Mouse (Mus musculus): ENCODE results near the gene Arid4a.
A peak's percentile ranks its signal among the peaks of the same experiment; 100 is the strongest.
"Not testable (repeated sequence)": the region's sequence is repeated elsewhere in the genome, so short reads cannot be mapped to it uniquely, and the experiment has no call there.

Arid4a gene

DNA sequence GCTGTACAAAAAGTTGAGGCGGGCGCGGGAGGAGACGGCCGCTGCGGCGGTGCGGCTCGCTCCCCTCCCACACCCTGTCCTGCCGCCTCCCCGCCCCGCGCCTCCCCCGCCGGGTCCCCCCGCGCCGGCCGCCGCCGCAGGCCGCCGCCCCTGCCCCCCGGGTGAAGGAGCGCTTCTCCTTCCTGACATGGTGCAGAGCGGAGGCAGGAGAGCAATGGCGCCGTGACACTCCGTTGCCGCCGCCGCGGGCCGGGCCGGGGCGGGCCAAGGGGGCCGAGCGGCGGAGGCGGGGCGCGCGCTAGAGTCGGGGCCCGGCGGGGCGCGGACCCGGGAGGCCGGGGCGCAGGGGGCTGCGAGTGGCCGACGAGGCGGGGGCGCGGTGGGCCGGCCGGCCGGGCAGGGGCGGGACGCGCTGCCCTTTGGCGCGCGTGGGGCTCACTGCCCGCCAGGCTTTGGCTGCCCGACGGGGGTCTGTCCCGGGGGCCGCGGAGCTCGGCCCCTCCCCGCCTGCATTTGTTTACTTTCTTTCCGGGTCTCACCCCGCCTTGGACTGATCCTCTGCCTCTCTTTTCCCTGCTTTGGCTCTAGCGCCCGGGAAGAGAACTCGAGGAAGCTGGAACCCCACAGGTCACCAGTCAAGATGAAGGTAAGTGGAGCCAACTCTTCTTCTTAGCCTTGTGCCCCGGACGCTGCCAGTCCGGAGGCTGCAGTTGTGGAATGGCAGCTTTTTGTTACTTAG, 882 bp downstream of the Arid4a start:
- peak; percentile 22 for DNase-seq

DNA sequence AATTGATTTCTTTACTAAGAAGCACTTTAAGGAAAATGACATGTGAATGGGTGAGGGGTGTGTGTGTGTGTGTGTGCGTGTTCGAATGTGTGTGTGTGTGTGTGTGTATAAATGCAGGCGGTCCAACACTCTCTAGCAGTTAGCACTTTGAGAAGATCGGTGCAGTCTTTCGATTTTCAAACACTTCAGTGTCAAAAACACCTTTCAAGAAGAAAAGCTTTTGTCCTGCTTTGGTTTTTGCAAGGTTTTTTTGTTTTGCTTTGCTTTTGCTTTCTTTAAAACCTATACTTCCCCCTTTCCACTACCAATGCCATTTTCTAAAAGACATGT, 1.4 kb downstream of the Arid4a start:
- no peak for DNase-seq

DNA sequence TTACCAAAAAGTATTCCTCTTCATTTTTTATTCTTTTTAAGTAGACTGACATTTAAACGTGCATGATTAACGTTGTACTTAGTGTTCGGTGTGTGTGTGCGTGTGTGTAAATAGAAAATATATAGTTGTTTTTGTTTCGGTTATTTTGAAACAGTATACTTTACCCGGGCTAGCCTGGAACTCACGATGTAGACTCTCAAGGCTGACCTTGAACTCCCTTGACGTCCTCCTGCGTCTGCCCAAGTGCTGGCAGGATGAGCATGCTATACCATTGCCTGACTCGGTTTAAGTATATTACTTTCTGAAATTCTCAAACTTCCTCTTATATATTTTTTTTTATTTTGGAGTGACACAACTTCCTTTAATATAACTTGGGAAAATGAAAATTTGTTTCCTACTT, 2.0 kb downstream of the Arid4a start:
- DNase-seq = no peak

DNA sequence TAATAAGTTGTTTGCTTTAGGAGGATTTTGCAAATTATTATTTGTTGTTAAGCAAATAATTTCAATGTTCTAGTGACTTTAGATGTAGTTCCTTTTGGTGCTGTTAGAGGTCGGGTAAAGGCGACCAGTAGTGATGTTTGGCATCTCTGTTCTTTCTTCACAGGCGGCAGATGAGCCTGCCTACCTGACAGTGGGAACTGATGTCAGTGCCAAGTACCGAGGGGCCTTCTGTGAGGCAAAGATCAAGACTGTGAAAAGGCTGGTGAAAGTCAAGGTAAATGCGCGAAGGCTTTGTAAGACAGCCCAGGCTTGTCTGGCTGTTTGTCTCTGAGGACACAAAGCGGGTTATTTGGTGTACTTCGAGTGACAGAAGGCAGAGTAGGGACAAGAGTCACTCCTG, 3.4 kb downstream of the Arid4a start:
- DNase-seq = no peak

DNA sequence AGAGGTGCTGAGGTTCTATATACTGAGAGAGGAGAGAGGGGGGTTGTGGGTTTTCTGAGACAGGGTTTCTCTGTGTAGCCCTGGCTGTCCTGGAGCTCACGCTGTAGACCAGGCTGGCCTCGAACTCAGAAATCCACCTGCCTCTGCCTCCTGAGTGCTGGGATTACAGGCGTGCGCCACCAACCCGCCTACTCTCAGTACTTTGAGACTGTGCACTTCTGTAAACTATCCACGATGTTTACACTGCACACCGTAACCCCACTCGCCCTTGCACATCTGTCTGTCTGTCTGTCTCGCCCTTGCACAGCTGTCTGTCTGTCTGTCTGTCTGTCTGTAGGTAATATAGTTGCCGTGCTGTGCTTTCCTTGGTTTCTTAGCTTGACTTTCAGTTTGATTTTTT, 8.6 kb downstream of the Arid4a start:
- DNase-seq = no peak

DNA sequence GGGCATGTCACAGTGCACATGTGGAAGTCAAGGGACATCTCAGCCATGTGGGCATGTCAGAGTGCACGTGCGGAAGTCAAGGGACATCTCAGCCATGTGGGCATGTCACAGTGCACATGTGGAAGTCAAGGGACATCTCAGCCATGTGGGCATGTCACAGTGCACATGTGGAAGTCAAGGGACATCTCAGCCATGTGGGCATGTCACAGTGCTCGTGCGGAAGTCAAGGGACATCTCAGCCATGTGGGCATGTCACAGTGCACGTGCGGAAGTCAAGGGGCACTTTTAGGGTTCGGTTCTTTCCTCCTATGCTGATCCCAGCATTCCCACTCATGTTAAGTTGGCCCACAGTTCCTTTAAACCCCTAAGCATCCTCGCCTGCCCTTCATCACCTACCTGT, 12.5 kb downstream of the Arid4a start:
- DNase-seq = not testable (repeated sequence)

DNA sequence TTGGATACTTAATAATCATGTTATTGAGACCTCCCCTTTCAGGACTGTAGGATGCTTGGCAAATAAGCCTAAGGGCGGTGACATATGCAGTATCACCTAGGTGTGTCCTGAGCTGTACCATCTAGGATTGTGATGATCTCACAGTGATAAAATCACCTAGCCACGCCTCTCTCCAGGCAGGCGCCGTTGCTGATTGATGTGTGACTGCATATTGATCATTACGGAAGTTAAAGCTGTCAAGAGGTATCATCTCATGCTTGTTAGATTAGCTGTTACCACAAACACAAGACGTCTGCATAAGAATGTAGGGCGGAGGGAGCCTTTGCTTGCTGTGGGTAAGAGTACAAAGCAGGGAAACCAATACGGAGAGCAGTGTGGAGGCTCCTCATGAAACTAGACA, 14.5 kb downstream of the Arid4a start:
- no peak for DNase-seq

DNA sequence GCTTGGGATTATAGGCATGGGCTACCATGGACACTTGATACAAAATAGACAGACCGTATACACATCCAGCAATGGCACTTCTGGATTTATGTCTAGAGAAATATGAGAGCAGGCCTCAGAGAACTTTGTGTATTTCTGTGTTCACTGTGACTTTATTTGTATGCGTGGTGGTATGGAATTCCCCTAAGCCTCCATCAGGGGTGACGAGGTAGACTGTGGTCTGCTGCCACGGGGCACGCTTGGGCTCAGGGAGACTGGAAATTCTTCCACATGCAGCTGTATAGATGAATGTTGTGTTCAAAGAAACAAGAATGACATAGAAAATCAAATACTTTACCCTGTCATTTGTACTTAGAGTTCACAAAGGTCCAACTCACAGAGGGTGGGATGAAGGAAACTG, 14.9 kb downstream of the Arid4a start:
- no peak for DNase-seq

DNA sequence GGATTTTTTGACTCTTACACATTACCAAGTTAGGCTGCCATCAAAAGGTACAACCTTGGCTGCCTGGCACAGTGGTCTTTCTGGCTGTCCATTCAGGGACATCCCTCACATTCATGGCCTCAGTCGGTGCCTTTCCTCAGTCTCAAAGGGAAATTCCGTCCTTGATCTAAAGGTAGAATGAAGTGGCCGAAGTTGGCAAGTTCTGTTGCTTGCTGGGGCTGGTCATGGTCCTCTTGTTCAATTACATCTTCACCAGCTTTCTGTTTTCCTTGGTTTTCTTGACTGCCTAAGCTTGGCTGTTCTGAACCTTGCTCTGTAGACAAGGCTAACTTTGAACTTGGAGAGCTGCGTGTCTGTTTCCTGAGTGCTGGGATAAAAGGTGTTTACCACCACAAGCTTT, 20.0 kb downstream of the Arid4a start:
- DNase-seq = no peak

DNA sequence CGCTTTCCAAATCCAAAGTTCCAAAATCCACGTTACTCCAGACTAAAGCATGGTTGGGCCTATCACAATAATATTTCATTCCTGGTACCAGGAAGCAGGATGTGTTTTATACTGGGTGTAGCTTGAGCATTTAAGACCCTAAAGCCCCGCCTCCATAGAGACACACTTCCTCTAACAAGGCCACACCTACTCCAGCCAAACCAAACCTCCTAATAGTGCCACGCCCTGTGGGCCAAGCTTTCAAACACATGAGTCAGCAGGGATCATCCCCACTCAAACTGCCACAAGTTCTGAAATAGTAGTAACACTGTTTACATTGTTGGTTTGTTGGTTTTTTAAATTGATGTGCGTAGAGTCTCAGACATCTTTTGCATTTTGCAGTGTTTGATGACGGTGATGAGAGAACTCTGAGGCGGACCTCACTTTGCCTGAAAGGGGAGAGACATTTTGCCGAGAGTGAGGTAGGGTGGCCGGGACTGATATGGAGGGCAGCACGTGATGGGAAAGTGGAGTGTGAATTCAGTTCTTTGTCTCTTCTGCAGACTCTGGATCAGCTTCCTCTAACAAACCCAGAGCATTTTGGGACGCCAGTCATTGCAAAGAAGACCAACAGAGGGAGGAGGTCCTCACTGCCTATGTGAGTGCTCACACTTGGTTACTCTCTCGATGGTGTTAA, 21.1 kb downstream of the Arid4a start:
- DNase-seq = no peak

DNA sequence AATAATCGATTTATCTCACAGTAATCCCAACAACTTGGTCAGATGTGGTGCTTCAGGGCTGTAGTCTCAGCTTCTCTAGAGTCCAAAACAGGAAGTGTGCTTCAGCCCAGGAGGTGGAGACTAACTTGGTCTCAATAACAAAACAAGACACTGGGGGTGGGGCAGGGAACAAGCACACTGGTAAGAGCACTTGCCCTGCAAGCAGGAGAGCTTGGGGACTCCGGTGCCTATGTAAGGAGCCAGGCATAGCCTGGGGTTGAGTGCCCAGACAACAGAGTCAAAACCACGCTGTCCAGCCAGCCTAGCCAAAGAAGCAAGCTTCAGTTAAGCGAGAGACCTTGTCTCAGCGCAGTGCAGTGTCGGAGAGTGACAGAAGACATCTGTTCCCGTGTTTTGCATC, 24.7 kb downstream of the Arid4a start:
- DNase-seq = no peak

DNA sequence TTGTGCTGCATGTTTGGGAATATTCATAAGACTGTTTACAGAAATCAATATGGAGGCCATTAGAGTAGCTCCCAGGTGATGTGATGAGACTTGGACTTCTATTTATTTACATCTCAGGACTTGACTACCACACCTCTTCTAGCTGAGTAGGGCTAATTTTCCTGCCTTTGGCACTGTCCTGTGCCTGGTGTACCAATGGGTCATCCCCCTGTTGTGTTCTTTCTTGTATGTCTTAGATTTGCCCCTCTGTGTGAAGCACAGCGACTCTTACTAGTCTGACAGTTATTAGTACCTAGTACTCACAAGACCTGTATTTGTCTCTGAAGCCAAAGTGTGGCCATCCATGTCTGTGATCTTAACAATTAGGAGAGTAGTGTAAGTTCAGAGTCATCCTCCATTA, 26.7 kb downstream of the Arid4a start:
- no peak for DNase-seq

DNA sequence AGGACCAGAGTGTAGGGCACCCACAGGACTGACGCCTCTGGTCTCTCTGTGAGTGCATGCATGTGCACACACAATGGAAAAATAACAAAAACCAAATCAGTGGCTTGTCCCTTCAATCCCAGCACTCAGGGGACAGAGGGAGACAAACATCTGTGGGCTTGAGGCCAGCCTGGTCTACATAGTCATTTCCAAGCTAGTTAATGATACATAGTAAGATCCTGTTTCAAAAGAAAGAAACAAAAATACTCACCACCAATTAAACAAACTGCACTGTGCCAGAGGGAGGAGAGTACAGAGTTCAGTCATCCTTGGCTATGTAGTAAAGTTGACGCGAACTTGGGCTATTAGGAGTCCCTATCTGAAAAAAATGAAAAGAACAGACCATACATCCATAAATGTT, 27.8 kb downstream of the Arid4a start:
- DNase-seq = no peak

DNA sequence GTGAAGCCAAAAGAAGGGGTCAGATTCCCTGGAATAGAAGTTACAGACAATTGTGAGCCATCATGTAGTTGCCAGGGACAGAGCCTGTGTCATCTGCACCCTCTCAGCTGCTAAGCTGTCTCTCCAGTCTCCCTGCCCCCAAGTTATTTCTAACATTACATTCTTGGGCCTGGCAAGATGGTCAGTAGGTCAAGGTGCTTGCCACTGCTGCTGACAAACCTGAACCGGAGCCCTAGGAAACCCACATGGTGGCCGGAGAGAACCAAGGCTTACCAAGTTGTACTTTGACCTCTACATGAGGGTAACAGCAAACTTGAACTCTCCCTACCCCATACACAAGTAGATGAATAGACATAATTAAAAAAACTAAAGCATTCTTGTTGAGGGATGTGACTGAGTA, 28.7 kb downstream of the Arid4a start:
- no peak for DNase-seq

DNA sequence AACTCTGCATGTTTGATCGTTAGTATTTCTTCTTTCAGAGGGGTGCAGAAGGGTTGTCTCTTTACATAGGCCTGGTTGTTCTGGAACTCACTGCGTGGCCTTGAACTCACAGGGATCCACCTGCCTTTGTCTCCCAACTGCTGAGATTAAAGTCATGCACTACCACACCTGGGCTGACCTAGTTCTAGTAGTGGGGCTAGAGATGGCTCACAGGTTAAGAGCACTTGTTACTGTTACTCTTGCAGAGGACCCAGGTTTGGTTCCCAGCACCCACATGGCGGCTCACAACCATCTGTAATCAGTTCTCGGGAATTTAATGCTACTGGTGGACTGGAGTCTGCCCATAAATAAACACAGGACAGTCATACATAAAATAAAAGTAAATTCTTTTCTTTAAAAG, 30.7 kb downstream of the Arid4a start:
- no peak for DNase-seq

DNA sequence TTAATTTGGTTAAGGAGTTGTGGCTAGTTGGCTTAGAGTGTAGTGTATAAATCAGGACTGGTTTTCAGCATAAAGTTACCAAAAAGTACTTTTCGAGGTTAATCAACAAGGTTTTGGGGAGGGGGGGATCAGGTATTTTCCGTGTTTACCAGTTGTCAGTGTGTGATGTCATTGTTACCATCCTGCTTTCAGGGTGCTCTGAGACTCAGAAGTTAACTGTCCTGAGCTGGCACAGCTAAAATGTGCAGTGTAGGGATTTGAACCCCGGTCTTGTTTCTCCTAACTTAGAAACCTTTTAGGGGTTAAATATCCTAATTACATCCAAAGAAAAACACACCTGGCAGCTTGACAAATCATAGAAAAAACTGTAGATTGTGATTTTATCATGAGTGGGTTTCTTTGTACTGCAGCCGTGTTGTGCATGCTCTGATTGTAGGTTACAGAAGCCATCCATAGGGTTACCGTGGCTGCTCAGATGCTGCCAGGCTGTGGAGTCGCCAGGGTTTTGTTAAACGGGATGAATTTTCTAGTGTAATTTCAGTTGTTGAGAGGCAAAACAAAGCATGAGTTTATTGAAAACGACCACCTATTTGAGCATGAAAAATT, 31.8 kb downstream of the Arid4a start:
- DNase-seq = no peak

DNA sequence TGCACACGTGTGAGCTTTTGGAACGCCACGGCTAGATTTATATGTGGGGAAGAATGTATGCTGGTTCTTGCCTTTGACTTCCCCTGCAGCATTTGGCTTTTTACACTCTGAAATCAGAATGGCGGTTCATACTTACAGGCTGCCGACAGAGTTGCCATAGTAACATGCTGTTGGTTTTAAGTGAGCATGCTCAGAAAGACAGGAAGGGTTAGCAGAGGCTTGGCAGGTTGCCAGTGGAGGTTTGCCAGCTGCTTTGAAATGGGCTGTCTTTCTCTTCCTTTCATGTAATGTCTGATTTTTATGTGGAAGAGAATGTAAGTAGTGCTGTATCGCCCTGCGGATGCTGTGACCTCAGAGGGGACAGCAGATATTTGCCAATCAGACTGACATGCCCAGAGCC, 32.3 kb downstream of the Arid4a start:
- DNase-seq = peak; percentile 100

DNA sequence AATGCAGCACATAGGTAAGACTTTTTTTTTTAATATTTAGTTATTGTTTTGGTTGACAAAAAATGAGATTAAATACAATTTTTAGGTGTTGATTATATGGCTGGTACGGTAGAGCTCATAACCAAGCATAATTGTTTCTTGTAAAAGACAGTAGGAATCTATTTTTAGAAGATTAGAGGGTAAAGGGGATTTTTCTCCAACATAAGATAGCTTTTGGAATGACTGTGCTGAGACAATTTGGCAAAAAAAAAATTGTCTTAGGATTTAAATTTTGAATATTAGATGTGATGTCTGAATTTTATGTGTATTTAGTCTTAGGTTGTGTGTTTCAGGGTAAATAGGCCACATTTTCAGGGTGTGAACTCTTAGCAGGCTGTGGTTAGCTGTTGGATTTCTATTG, 32.8 kb downstream of the Arid4a start:
- DNase-seq = no peak

DNA sequence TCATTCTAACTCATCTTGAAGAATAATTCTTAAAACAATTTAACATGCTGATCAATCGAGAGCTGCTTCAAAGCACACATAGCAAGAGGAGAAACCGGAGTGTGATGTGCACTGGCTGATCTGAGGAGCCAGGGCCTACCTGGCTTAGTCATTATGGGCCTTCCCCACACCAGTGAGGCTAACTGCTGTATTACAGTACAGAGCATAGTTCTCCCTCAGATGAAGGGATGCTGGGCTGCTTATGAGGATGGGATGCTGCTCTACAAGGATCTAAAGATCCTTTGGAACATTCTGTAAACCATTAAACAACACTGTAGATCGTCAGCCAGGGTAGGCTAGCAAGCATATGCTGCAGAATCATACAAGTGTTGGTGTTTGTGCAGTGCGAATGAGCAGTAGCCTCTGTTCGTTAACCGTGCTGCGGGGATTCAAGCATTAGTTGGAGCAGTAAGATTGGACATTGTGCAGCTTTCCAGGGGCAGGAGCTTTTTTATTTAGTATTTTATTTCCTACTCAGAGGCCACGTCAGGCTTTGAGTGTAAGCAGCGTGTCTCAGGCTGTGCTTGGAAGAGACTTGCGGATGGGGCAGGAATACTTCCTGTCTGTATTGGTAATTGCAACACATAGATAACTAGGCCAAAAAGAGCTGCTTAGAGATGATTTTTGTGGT, 33.9 kb downstream of the Arid4a start:
- no peak for DNase-seq

DNA sequence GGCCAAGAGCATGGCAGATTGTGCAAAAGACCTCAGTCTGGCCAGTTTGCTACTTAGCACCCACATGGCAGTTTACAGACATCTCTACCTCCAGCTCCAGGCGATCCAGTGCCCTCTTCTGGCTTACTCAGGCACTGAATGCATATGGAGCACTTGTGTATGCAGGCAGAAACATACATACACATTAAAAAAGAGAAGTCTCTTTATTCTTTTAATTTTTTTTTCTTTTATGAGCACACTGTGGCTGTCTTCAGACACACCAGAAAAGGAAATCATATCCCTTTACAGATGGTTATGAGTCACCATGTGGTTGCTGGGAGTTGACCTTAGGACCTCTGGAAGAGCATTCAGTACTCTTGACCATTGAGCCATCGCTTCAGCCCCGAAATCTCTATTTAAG, 35.3 kb downstream of the Arid4a start:
- peak; percentile 22 for DNase-seq

DNA sequence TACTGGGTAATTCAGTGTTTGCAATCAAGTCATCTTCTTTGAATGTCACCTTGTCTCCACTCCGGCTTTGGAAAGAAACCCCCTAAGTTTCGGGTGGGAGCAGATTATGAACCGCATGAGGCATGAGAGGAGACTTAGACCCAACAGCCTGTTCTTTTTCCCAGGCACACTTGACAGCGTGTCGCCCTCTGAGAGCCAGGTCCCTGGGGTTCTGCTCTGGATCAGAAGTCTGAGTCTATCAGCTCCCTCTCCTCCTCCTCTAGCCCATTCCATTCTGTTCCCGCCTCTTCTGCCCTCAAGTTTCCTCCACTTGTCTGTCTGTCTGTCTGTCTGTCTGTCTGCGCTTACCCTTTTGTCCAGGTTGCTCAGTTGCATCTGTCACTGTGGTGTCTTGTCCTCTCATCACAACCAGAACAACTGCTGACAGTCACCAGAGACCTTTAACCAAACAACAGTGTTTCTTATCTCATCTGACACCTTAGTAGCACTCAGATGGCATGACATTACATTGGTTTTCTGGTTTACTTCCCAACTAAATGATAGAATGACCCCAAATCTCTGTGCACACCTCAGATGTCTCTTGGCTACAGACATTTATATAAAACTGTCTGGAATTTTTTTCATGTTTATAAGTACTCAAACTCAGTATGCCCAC, 36.7 kb downstream of the Arid4a start:
- DNase-seq = no peak

DNA sequence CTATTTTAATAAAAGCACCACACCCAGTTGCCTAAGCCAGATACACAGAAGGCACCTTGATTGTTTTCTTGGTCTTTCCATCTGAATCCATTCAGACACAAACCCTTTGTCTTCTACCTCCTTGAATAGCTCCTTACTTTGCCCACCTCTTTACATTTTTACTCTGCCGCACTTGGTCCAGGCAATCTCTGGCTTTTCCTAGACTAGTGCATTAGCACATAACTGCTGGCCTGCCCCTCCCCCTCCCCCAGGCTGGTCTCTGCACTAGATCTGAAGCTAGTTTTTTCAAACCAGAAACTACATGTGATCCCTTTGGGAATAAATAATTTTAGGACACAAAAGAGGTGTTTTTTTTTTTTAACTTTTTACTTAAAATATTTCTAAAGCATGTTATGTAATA, 37.2 kb downstream of the Arid4a start:
- DNase-seq = peak; percentile 30

DNA sequence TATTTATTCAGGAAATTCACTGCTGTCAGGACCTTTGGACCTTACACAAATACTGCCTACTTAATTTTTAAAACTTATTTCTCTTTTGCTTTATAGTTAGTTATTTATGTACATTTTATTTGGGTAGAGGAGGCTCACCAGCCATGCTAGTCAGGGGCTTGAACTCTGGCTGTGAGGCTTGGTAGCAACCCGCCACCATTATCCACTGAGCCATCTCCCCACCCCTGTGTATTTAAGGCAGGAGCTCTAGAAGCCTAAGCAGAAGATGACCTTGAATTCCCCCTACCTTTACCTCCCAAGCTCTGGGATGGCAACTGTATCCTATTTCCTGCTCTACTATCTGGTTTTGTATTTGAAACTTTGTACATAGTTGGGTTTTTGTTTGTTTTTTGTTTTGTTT, 37.7 kb downstream of the Arid4a start:
- no peak for DNase-seq

DNA sequence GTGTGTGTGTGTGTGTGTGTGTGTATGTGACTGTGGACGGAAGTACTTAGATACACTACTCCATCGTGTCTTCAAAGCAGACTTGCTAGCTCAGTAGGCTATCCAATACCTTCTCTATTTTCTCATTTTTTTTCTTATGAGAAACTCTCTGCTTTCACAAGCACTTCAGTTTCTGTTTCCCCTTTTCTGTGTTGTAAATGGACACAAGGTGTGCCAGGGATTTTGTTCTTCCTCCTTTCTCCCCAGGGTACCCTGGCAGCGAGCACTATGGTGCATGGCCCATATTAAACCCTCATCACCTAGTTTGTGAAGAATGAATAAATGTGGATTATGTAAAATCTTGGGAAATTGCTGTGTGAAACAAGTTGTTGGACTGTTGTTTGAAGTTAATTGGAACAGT, 39.7 kb downstream of the Arid4a start:
- no peak for DNase-seq

All from right cerebral cortex, postnatal 14 days (tissue).